Mouse (Mus musculus) kidney, adult 2 months (tissue): ENCODE results near the gene Epn1. TPM values are rescaled to one million over a fixed set of nuclear protein-coding genes. Genes with fewer than 3 reads are reported as not detected.
A peak's percentile ranks its signal among the peaks of the same experiment; 100 is the strongest.

Experiments used
- DNase-seq: peaks from one replicate; pipeline ENCODE4 v3.0.0; 2021
- H3K27ac ChIP-seq: fragments of 200-500 bp; 2 replicates; pipeline ENCODE4 v1.5.1; 2012; ENCODE audit warnings: low read depth, low read length, control low read depth, inconsistent platforms; ENCODE audit not compliant: insufficient read depth
- H3K27me3 ChIP-seq: fragments of 200-500 bp; replicated peaks from 2 replicates; pipeline ENCODE4 v1.6.1; 2012; ENCODE audit warnings: mild to moderate bottlenecking, moderate library complexity, low read length, inconsistent platforms; ENCODE audit not compliant: control insufficient read depth, insufficient read depth
- H3K36me3 ChIP-seq: fragments of 200-500 bp; 2 replicates; pipeline ENCODE4 v1.6.1; 2012; ENCODE audit warnings: mild to moderate bottlenecking, moderate library complexity, low read length, inconsistent platforms; ENCODE audit not compliant: control insufficient read depth, insufficient read depth
- H3K4me1 ChIP-seq: fragments of 200-500 bp; 2 replicates; pipeline ENCODE4 v1.6.1; 2011; ENCODE audit warnings: low read length; ENCODE audit not compliant: control insufficient read depth, insufficient read depth
- H3K4me3 ChIP-seq: fragments of 200-500 bp; 2 replicates; pipeline ENCODE4 v1.5.1; 2011; ENCODE audit warnings: mild to moderate bottlenecking, low read depth, low read length, control low read depth; ENCODE audit not compliant: insufficient read depth
- CTCF ChIP-seq: fragments of 200-500 bp; conservative IDR thresholded peaks from 2 replicates; pipeline ENCODE4 v1.5.1; 2011; ENCODE audit warnings: low read depth, mild to moderate bottlenecking, control low read depth, low read length, moderate library complexity, mixed read lengths; ENCODE audit not compliant: insufficient read depth, insufficient read length
- POLR2A ChIP-seq: fragments of 200-500 bp; IDR thresholded peaks from one replicate; pipeline ENCODE4 v1.6.1; 2011; ENCODE audit warnings: low read depth, low read length, control low read depth
- WGBS: fragments of 180-500 bp; shearing (Covaris S2); methylation state at CpG from one replicate; pipeline ENCODE4 v1.1.7; 2018; 5-methylcytosine and 5-hydroxymethylcytosine counted together
- polyA plus RNA-seq: library from polyadenylated mRNA; depleted of rRNA; stranded (reverse); fragments of >200 nt; gene quantifications from 2 replicates; pipeline ENCODE4 v1.2.3, GENCODE M21; 2012

Gene Epn1
- polyA plus RNA-seq, 1 experiment: 243 TPM

- Histone ChIP-seq H3K4me1 (peaks cover 16% of the 10 kb centered on the region), H3K27ac (no peak overlapping the region), H3K36me3 (peaks cover 4% of the 10 kb centered on the region), H3K27me3 (no peaks in the 10 kb centered on the region), H3K4me3 (no peak overlapping the region)
- WGBS: 69% methylated on average over 21 of the region's 21 CpGs
- no peak for TF ChIP-seq CTCF
- no peak for TF ChIP-seq POLR2A
- no peak for DNase-seq
Measured at GRCm38 (mm10) chr7:5092831-5093510, 12.9 kb downstream of the Epn1 start.

DNA sequence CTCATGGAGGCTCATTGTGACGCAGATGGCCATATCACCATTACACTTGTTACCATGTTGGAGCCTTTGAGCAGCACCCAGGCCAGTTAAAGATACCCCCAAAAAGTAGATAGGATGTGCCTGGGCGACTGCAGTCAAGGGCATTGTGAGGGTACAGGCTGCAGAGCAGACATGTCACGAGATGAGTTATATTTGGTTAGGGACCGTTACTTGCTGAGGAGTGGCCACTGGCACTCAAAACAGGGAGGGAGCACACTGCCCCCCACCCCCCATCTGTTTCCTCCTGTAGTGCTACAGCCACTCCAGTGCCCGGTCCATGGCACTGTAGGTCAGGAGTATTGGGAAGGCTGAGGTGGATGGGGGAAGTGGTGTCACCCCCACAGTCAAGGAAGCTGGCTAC is 18.7 kb downstream of the Epn1 start:
- Histone ChIP-seq H3K27me3 (no peaks in the 10 kb centered on the region), H3K27ac (no peak overlapping the region), H3K4me3 (no peak overlapping the region), H3K36me3 (peaks cover 4% of the 10 kb centered on the region), H3K4me1 (no peaks in the 10 kb centered on the region)
- no peak for DNase-seq
- WGBS: 89% methylated on average over 5 of the region's 5 CpGs
- no peak for TF ChIP-seq POLR2A
- no peak for TF ChIP-seq CTCF

GRCm38 (mm10) chr7:5099796-5100195 is 19.8 kb downstream of the Epn1 start:
- Histone ChIP-seq H3K4me1 (no peaks in the 10 kb centered on the region), H3K27ac (no peak overlapping the region), H3K4me3 (no peak overlapping the region), H3K36me3 (peaks cover 4% of the 10 kb centered on the region), H3K27me3 (no peaks in the 10 kb centered on the region)
- 87% methylated on average over 3 of the region's 3 CpGs for WGBS
- TF ChIP-seq POLR2A (no peak), CTCF (no peak)
- no peak for DNase-seq

GRCm38 (mm10) chr7:5101066-5101663 is 21.1 kb downstream of the Epn1 start:
- TF ChIP-seq CTCF (no peak), POLR2A (no peak)
- 80% methylated on average over 10 of the region's 10 CpGs for WGBS
- peaks cover 2% of the 10 kb centered on the region; the same call in 1 of the 2 replicates for H3K36me3 ChIP-seq

GRCm38 (mm10) chr7:5102564-5102963 is 22.5 kb downstream of the Epn1 start:
- 61% methylated on average over 2 of the region's 2 CpGs for WGBS
- Histone ChIP-seq H3K36me3 (0 out of 2 replicates have a peak, but pooled peaks cover under 1% of the 10 kb centered on the region), H3K4me1 (no peaks in the 10 kb centered on the region), H3K27me3 (no peaks in the 10 kb centered on the region), H3K4me3 (no peak overlapping the region), H3K27ac (no peak overlapping the region)
- DNase-seq: peak; percentile 68
- no peak for TF ChIP-seq POLR2A
- no peak for TF ChIP-seq CTCF

More at GRCm38 (mm10) chr7:5101066-5101663, 21.1 kb downstream of the Epn1 start:
- peak; percentile 27 for DNase-seq
- no peaks in the 10 kb centered on the region for H3K4me1 ChIP-seq
- H3K27me3 ChIP-seq: no peaks in the 10 kb centered on the region
- H3K27ac ChIP-seq: no peak overlapping the region
- no peak overlapping the region for H3K4me3 ChIP-seq

GRCm38 (mm10) chr7:5108272-5108671 is 28.2 kb downstream of the Epn1 start:
- Histone ChIP-seq H3K27me3 (no peaks in the 10 kb centered on the region), H3K4me1 (no peaks in the 10 kb centered on the region; the same call in 1 of the 2 replicates), H3K27ac (no peak overlapping the region), H3K4me3 (no peak overlapping the region), H3K36me3 (no peaks in the 10 kb centered on the region)
- 79% methylated on average over 4 of the region's 4 CpGs for WGBS
- TF ChIP-seq CTCF: no peak
- TF ChIP-seq POLR2A: no peak
- DNase-seq: no peak

GRCm38 (mm10) chr7:5109301-5109700 is 29.3 kb downstream of the Epn1 start:
- no peaks in the 10 kb centered on the region; the same call in 1 of the 2 replicates for H3K4me1 ChIP-seq
- no peaks in the 10 kb centered on the region for H3K36me3 ChIP-seq
- H3K27ac ChIP-seq: no peak overlapping the region
- TF ChIP-seq POLR2A: no peak
- no peak for TF ChIP-seq CTCF
- 80% methylated on average over 8 of the region's 8 CpGs for WGBS
- no peak for DNase-seq
- H3K4me3 ChIP-seq: no peak overlapping the region
- no peaks in the 10 kb centered on the region for H3K27me3 ChIP-seq
